Mouse (Mus musculus) hindbrain, postnatal 0 days (tissue): ENCODE results near the gene Txndc17. TPM values are rescaled to one million over a fixed set of nuclear protein-coding genes. Genes with fewer than 3 reads are reported as not detected.

Experiments
- ATAC-seq: fragments of 200-750 bp; cut with Nextera tagmentation; 2 replicates; pipeline ENCODE4 v1.8.0; 2017; ENCODE audit warnings: mild to moderate bottlenecking, moderate TSS enrichment, moderate library complexity
- DNase-seq: peaks from one replicate; pipeline ENCODE4 v3.0.0-alpha.2; 2015; ENCODE audit warnings: low spot score
- H3K27ac ChIP-seq: fragments of 300-500 bp; sonication (generic); 2 replicates; pipeline ENCODE4 v1.5.1; 2014; ENCODE audit warnings: mild to moderate bottlenecking
- H3K27me3 ChIP-seq: fragments of 300-500 bp; sonication (generic); 2 replicates; pipeline ENCODE4 v1.6.1; 2014; ENCODE audit warnings: low read length, mixed read lengths; ENCODE audit not compliant: insufficient read depth
- H3K36me3 ChIP-seq: fragments of 300-500 bp; sonication (generic); 2 replicates; pipeline ENCODE4 v1.6.1; 2014; ENCODE audit warnings: low read length, mixed read lengths; ENCODE audit not compliant: insufficient read depth
- H3K4me1 ChIP-seq: fragments of 300-500 bp; sonication (generic); 2 replicates; pipeline ENCODE4 v1.6.1; 2014; ENCODE audit warnings: antibody characterized with exemption, low read length, mixed read lengths; ENCODE audit not compliant: insufficient read depth
- H3K4me2 ChIP-seq: fragments of 300-500 bp; sonication (generic); 2 replicates; pipeline ENCODE4 v1.6.1; 2014; ENCODE audit warnings: low read depth, mild to moderate bottlenecking, low read length, moderate library complexity, mixed read lengths
- H3K4me3 ChIP-seq: fragments of 300-500 bp; sonication (generic); 2 replicates; pipeline ENCODE4 v1.5.1; 2014; ENCODE audit warnings: low read length
- H3K9ac ChIP-seq: fragments of 300-500 bp; sonication (generic); replicated peaks from 2 replicates; pipeline ENCODE4 v1.6.1; 2014; ENCODE audit warnings: mild to moderate bottlenecking, low read length, moderate library complexity, mixed read lengths
- H3K9me3 ChIP-seq: fragments of 300-500 bp; sonication (generic); 2 replicates; pipeline ENCODE4 v1.6.1; 2016; ENCODE audit warnings: low read length, mixed read lengths
- CTCF ChIP-seq: IDR thresholded peaks from 2 replicates; pipeline ENCODE4 v1.5.1; 2016; ENCODE audit warnings: antibody characterized with exemption, control low read depth, low read depth
- WGBS: fragments of 180-500 bp; shearing (Covaris S2); extraction: QIAGEN DNeasy Blood & Tissue Kit; methylation state at CpG from one replicate; pipeline ENCODE4 v1.1.7; 2014; 5-methylcytosine and 5-hydroxymethylcytosine counted together
- polyA plus RNA-seq: library from polyadenylated mRNA; unstranded; fragments of >200 nt; fragmentation: Nextera tagmentation; extraction: Ambion mirVana; gene quantifications from 2 replicates; pipeline ENCODE4 v1.2.1, GENCODE M21; 2015
- total RNA-seq: library from RNA; depleted of rRNA; stranded (reverse); fragments of >200 nt; gene quantifications from 2 replicates; pipeline ENCODE4 v1.2.3, GENCODE M21; 2014

Gene Txndc17
- total and polyA plus RNA-seq, 2 experiments from 2014 or later = 46.6 to 161 TPM

- Histone ChIP-seq H3K27me3 (no peaks in the 10 kb centered on the region), H3K4me2 (no peak overlapping the region), H3K9ac (no peak overlapping the region), H3K4me1 (no peaks in the 10 kb centered on the region), H3K36me3 (peaks cover 32% of the 10 kb centered on the region; the same call in 1 of the 2 replicates), H3K9me3 (no peaks in the 10 kb centered on the region), H3K4me3 (no peak overlapping the region), H3K27ac (no peak overlapping the region)
- DNase-seq (peak; percentile 18), ATAC-seq (no peak)
- WGBS = 22% methylated on average over 3 of the region's 3 CpGs
- TF ChIP-seq CTCF = no peak
Measured at GRCm38 (mm10) chr11:72176553-72176952, 30.8 kb upstream of the Txndc17 start.

- peaks cover 22% of the 10 kb centered on the region; the same call in 1 of the 2 replicates for H3K36me3 ChIP-seq
- no peak overlapping the region for H3K4me3 ChIP-seq
- no peak for DNase-seq
Measured at GRCm38 (mm10) chr11:72180556-72180955, 26.8 kb upstream of the Txndc17 start.

DNA sequence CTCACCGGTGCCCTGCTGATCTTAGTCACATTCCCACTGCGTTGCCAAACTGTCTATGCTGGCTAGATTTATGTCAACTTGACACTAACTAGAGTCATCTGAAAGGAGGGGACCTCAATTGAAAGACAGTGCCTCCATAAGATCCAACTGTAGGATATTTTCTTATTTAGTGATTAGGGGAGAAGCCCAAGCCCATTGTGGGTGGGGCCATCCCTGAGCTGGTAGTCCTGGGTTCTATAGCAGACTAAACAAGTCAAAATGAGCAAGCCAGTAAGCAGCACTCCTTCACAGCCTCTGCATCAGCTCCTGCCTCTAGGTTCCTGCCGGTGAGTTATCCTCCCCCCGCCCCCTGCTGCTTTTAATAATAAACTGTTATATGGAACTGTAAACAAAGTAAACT, 26.2 kb upstream of the Txndc17 start:
- DNase-seq (no peak), ATAC-seq (no peak)
- H3K4me3 ChIP-seq = no peak overlapping the region
- H3K27me3 ChIP-seq = no peaks in the 10 kb centered on the region
- peaks cover 19% of the 10 kb centered on the region; the same call in 1 of the 2 replicates for H3K36me3 ChIP-seq
- H3K9me3 ChIP-seq = no peaks in the 10 kb centered on the region
- H3K4me1 ChIP-seq = no peaks in the 10 kb centered on the region
- no peak overlapping the region for H3K27ac ChIP-seq
- no peak for TF ChIP-seq CTCF
- H3K4me2 ChIP-seq = no peak overlapping the region
- no peak overlapping the region for H3K9ac ChIP-seq
- 92% methylated on average over 4 of the region's 4 CpGs for WGBS

More at GRCm38 (mm10) chr11:72180556-72180955, 26.8 kb upstream of the Txndc17 start:
- no peak overlapping the region for H3K4me2 ChIP-seq
- no peaks in the 10 kb centered on the region for H3K9me3 ChIP-seq
- no peaks in the 10 kb centered on the region for H3K4me1 ChIP-seq
- H3K27me3 ChIP-seq = no peaks in the 10 kb centered on the region
- H3K27ac ChIP-seq = no peak overlapping the region
- WGBS = 94% methylated on average over 5 of the region's 5 CpGs
- ATAC-seq = no peak
- no peak for TF ChIP-seq CTCF
- H3K9ac ChIP-seq = no peak overlapping the region

DNA sequence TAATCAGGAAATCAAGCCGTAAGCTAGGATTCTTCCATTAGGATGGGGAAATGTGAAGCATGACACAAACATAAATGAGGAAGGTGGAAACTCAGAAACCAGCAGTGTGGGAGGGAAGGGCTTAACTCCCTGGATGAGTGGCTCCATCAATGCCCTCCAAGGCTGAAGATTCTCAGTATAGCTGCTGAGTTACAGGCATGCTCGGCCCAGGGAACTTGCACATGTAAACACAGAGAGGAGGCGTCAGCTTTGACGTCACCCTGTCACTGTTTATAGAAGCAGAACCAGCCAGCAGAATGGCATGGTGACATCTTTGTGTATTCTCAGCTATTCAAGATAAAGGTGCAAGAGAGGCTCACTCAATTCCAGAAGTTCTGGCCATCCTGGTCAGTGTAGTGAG, 23.1 kb upstream of the Txndc17 start:
- no peak overlapping the region for H3K4me2 ChIP-seq
- no peak for TF ChIP-seq CTCF
- no peak overlapping the region for H3K27ac ChIP-seq
- ATAC-seq = no peak
- WGBS = 84% methylated on average over 4 of the region's 4 CpGs
- H3K9ac ChIP-seq = no peak overlapping the region
- DNase-seq = no peak
- H3K4me3 ChIP-seq = no peak overlapping the region
- peaks cover 25% of the 10 kb centered on the region; the same call in 1 of the 2 replicates for H3K36me3 ChIP-seq
- no peaks in the 10 kb centered on the region for H3K4me1 ChIP-seq
- no peaks in the 10 kb centered on the region for H3K27me3 ChIP-seq
- H3K9me3 ChIP-seq = no peaks in the 10 kb centered on the region

DNA sequence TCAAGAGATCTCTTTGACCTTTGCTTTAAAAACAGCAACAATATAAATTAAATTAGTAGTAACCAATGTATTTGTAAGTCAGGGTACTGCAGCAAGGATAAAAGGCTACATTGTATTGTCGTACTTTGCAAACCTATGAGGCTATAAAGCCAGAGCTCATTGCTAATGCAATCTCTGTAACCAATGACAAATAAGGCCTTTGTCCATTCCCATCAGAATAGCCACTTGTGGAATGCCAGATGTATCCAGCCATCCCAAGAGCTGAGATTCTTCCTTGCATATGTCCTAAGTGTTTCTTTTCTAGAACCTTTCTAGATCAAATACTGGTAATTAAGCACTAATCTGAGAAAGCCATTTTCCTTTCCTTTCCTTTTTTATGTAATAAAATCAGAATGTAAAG, 16.5 kb upstream of the Txndc17 start:
- ATAC-seq (no peak), DNase-seq (no peak)
- no peak overlapping the region for H3K9ac ChIP-seq
- no peak for TF ChIP-seq CTCF
- no peaks in the 10 kb centered on the region for H3K27me3 ChIP-seq
- no peak overlapping the region for H3K4me2 ChIP-seq
- no peak overlapping the region for H3K27ac ChIP-seq
- H3K36me3 ChIP-seq = peaks cover 22% of the 10 kb centered on the region; the same call in 1 of the 2 replicates
- no peak overlapping the region for H3K4me3 ChIP-seq
- WGBS = 66% methylated on average over 1 of the region's 1 CpGs
- no peaks in the 10 kb centered on the region for H3K4me1 ChIP-seq
- no peaks in the 10 kb centered on the region for H3K9me3 ChIP-seq

DNA sequence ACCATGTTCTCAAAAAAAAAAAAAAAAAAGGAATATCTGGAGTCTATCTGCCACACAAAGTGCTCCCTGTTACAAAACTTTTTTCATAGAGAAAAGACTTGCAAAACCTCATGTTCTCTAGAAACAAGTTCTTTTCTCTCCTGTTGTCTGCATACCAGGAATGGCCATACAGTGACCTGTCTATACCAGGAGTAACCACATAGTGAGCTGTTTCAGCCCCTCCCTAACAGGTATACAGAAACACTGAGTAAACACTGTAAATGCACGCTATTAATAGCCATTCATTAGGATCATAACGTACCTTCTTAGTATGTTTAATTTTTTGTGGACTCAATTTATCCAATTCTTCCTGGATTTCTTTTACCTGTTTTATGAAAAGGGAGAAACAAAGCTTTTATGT, 13.1 kb upstream of the Txndc17 start:
- H3K36me3 ChIP-seq = peaks cover 26% of the 10 kb centered on the region
- WGBS = 96% methylated on average over 2 of the region's 2 CpGs
- DNase-seq (no peak), ATAC-seq (no peak)
- no peak for TF ChIP-seq CTCF
- no peak overlapping the region for H3K9ac ChIP-seq
- H3K4me1 ChIP-seq = no peaks in the 10 kb centered on the region
- no peaks in the 10 kb centered on the region for H3K9me3 ChIP-seq
- H3K27ac ChIP-seq = no peak overlapping the region
- no peaks in the 10 kb centered on the region for H3K27me3 ChIP-seq
- H3K4me2 ChIP-seq = no peak overlapping the region
- H3K4me3 ChIP-seq = no peak overlapping the region

GRCm38 (mm10) chr11:72196506-72196905, 10.8 kb upstream of the Txndc17 start:
- TF ChIP-seq CTCF = no peak
- H3K36me3 ChIP-seq = peaks cover 26% of the 10 kb centered on the region
- H3K4me2 ChIP-seq = no peak overlapping the region
- WGBS = 89% methylated on average over 8 of the region's 8 CpGs
- no peak for ATAC-seq
- no peak for DNase-seq
- H3K9ac ChIP-seq = no peak overlapping the region
- H3K4me1 ChIP-seq = no peaks in the 10 kb centered on the region
- no peak overlapping the region for H3K27ac ChIP-seq
- no peaks in the 10 kb centered on the region for H3K9me3 ChIP-seq
- no peaks in the 10 kb centered on the region for H3K27me3 ChIP-seq
- H3K4me3 ChIP-seq = no peak overlapping the region
